Mouse (Mus musculus): Measurements from ENCODE around the gene Plaa. TPM values are rescaled to one million over a fixed set of nuclear protein-coding genes. Genes with fewer than 3 reads are reported as not detected.

Gene Plaa
- polyA plus RNA-seq, 1 experiment from 2014 or later: 110 TPM

GRCm38 (mm10) chr4:94533205-94533604, 69.8 kb downstream of the Plaa start:
- H3K27ac ChIP-seq (ENCODE audit: low read depth, low read length): no peak overlapping the region
- ATAC-seq (replicated peaks; ENCODE audit: low FRiP score) (no peak), DNase-seq (ENCODE audit: low spot score) (no peak)
- no peaks in the 10 kb centered on the region for H3K27me3 ChIP-seq (ENCODE audit: control insufficient read depth, insufficient read depth, low read length)
- no peak overlapping the region for H3K4me2 ChIP-seq (ENCODE audit: low read depth, low read length, severe bottlenecking)
- H3K36me3 ChIP-seq (ENCODE audit: control insufficient read depth, insufficient read depth, low read length): no peaks in the 10 kb centered on the region
- no peak overlapping the region for H3K9ac ChIP-seq (ENCODE audit: low read length)
- H3K4me1 ChIP-seq (replicated peaks; ENCODE audit: control insufficient read depth, insufficient read depth, low read length): no peaks in the 10 kb centered on the region
- H3K4me3 ChIP-seq (ENCODE audit: low read depth, low read length): no peak overlapping the region
- H3K9me3 ChIP-seq (ENCODE audit: control insufficient read depth, low read length): no peaks in the 10 kb centered on the region

- Histone ChIP-seq H3K27me3 (ENCODE audit: control insufficient read depth, insufficient read depth, low read length) (no peaks in the 10 kb centered on the region), H3K4me2 (ENCODE audit: low read depth, low read length, severe bottlenecking) (no peak overlapping the region), H3K4me3 (ENCODE audit: low read depth, low read length) (no peak overlapping the region), H3K36me3 (ENCODE audit: control insufficient read depth, insufficient read depth, low read length) (no peaks in the 10 kb centered on the region), H3K27ac (ENCODE audit: low read depth, low read length) (no peak overlapping the region), H3K4me1 (replicated peaks; ENCODE audit: control insufficient read depth, insufficient read depth, low read length) (no peaks in the 10 kb centered on the region), H3K9me3 (ENCODE audit: control insufficient read depth, low read length) (no peaks in the 10 kb centered on the region), H3K9ac (ENCODE audit: low read length) (no peak overlapping the region)
- no peak for ATAC-seq (replicated peaks; ENCODE audit: low FRiP score)
- DNase-seq (ENCODE audit: low spot score): no peak
- 91% methylated on average over 1 of the region's 1 CpGs for WGBS
These were observed 73.6 kb downstream of the Plaa start for GRCm38 (mm10) chr4:94529448-94529847.

- H3K9me3 ChIP-seq (ENCODE audit: control insufficient read depth, low read length): no peaks in the 10 kb centered on the region
- no peaks in the 10 kb centered on the region for H3K36me3 ChIP-seq (ENCODE audit: control insufficient read depth, insufficient read depth, low read length)
- no peak overlapping the region for H3K9ac ChIP-seq (ENCODE audit: low read length)
- no peak overlapping the region for H3K27ac ChIP-seq (ENCODE audit: low read depth, low read length)
- H3K27me3 ChIP-seq (ENCODE audit: control insufficient read depth, insufficient read depth, low read length): no peaks in the 10 kb centered on the region
- DNase-seq (ENCODE audit: low spot score): no peak
- no peak for ATAC-seq (replicated peaks; ENCODE audit: low FRiP score)
- no peak overlapping the region for H3K4me3 ChIP-seq (ENCODE audit: low read depth, low read length)
- no peak overlapping the region for H3K4me2 ChIP-seq (ENCODE audit: low read depth, low read length, severe bottlenecking)
- H3K4me1 ChIP-seq (replicated peaks; ENCODE audit: control insufficient read depth, insufficient read depth, low read length): no peaks in the 10 kb centered on the region
These were observed 79.7 kb downstream of the Plaa start for GRCm38 (mm10) chr4:94523321-94523720.

DNA sequence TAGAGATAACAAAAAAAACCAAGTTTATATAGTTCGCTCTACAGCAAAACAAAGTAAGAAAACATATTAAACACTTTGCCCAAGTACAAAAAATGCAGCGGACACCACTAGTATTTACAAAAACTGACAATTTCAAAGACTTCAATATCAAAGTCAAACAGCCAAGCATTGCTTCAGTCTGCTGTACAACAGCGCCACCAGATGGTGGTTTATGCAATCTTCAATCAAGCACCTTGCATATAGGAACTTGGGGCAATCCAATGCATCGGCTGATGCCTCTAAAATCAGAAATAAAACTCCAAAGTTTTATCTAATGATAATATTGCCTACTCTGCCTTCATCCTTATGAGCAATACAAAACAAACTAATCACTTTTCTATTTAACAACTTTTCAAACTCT, 85.4 kb downstream of the Plaa start:
- Histone ChIP-seq H3K4me1 (replicated peaks; ENCODE audit: control insufficient read depth, insufficient read depth, low read length) (no peaks in the 10 kb centered on the region), H3K27me3 (ENCODE audit: control insufficient read depth, insufficient read depth, low read length) (no peaks in the 10 kb centered on the region), H3K4me2 (ENCODE audit: low read depth, low read length, severe bottlenecking) (no peak overlapping the region), H3K4me3 (ENCODE audit: low read depth, low read length) (no peak overlapping the region), H3K9ac (ENCODE audit: low read length) (no peak overlapping the region), H3K36me3 (ENCODE audit: control insufficient read depth, insufficient read depth, low read length) (no peaks in the 10 kb centered on the region), H3K9me3 (ENCODE audit: control insufficient read depth, low read length) (no peaks in the 10 kb centered on the region), H3K27ac (ENCODE audit: low read depth, low read length) (no peak overlapping the region)
- ATAC-seq (replicated peaks; ENCODE audit: low FRiP score) (no peak), DNase-seq (ENCODE audit: low spot score) (peak; percentile 63)
- 67% methylated on average over 4 of the region's 4 CpGs for WGBS

Other genes starting within 250 kb of the Plaa start
- gene Gm10306, start 46.7 kb downstream of the Plaa start, polyA plus RNA-seq (2014; fragmentation: Nextera tagmentation; extraction: Ambion mirVana): not detected in 2 replicates
- gene Caap1, start 46.4 kb downstream of the Plaa start, polyA plus RNA-seq (2014; fragmentation: Nextera tagmentation; extraction: Ambion mirVana): 27.2 and 31.4 TPM in 2 replicates
- gene Ift74, start 11.2 kb upstream of the Plaa start, polyA plus RNA-seq (2014; fragmentation: Nextera tagmentation; extraction: Ambion mirVana): 70.7 and 80.7 TPM in 2 replicates
- gene Lrrc19, start 46.9 kb upstream of the Plaa start, polyA plus RNA-seq (2014; fragmentation: Nextera tagmentation; extraction: Ambion mirVana): 1.1 and 1.4 TPM in 2 replicates
- gene Tek, start 136.0 kb upstream of the Plaa start, polyA plus RNA-seq (2014; fragmentation: Nextera tagmentation; extraction: Ambion mirVana): 9.4 and 10.4 TPM in 2 replicates